Mouse (Mus musculus): ENCODE measurements around the gene Atp6v1g2. TPM values are rescaled to one million over a fixed set of nuclear protein-coding genes. Genes with fewer than 3 reads are reported as not detected.

The Atp6v1g2 gene
- polyA plus RNA-seq (2017; shearing (Covaris generic)), result 4.8 TPM

DNA sequence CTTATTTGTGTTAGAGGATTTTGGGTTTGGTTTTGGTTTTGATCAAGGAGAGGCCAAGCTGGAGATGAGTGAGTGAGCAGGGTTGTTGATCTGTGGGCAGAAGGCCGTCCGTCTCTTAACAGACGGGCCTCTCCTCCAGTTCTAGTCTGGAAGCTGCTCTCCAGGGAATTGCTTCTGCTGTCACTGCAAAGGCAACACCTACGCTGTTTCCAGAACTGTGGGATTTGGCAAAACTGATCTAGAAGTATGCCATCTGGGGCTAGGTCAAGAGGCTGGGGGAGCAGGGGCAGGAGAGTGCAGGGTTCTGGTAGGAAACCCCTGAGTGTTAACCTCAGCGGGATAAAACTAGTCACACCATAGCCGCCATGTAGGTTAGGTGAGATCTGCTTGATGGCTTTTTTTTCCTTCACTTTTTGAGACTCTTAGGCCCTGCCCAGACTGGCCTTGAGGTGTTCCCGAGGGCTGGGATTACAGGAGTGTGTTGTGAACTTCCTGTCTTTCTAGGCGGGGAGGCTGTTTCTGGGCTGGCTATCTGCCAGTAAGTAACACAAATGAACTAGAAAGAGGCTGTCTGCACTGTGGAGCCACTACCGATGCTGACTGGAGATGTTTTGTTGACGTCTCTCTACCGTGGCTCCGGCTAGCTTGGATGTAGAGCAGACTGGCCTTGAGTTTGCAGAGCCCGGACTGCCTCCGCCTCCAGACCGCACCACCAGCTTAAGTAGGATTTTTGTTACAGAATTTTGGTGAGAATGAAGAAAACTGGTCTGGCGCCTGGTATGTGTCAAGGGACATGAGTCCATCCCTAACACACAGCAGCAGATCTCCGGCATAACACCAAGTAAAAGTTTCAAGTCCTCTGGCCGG is at the start of gene Atp6v1g2:
Atp6v1g2 (plus strand) TSS at position 547 of the 867 bp plus-strand sequence.

GRCm38 (mm10) chr17:35187959-35188610 is 45.4 kb upstream of the Atp6v1g2 start, which contains the start of gene Lst1:
Gene Lst1, minus strand, starts transcription at chr17:35188439.

DNA sequence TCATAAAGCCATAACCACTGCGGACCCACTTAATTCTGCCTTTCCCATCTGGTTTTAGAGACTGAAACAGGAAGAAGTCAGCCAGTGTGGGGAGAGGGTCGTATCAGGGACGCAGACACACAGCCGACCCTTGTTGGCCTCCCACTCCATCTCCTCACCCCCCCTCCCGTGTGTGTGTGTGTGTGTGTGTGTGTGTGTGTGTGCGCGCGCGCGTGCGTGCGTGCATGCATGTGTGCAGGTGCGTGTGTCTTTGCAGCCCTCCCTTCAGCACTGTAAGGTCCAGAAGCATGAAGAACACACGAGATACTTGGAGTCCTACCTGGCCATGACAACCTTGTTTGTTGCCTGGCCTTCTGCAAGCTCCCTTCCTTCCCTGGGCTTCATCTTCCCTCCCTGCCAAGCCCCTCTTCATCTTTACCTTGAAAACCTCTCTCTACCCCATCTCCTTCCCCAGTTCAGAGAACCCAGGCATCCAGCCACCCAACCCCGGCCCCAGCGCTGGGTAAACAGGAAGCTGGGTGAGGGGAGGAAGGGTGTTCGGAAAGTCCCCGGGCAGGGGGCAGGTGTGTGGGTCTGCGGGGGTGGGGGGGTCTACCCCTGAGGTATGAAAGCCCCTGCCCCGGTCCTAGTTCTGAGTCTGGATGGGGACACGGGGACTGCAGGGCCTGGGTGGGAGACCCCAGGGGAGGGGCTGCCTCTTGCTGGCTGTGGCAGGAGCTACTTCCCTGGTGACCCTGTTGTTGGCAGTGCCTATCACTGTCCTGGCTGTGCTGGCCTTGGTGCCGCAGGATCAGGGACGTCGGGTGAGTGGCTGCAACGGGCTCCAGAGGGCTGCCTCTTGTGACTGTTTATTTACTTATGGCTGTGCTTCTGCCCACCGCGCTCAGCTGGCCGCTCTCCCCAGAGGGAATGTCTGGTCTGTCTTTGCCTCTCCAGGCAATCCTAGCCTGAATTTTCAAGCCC is 39.3 kb upstream of the Atp6v1g2 start, which contains the start of gene Ltb:
Ltb (plus strand) TSS at position 559 of the 963 bp plus-strand sequence.

DNA sequence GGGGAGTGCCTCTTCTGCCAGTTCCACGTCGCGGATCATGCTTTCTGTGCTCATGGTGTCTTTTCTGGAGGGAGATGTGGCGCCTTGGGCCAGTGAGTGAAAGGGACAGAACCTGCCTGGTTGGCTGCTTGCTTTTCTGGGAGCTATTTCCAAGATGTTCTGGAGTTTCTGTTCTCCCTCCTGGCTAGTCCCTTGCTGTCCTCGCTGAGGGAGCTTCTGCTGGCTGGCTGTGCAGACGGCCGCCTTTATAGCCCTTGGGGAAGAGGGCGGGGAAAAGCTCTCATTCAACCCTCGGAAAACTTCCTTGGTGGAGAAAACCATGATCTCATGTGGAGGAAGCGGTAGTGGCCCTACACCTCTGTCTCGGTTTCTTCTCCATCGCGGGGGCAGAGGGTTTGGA is 31.7 kb upstream of the Atp6v1g2 start, which contains the start of gene Tnf:
Tnf (minus strand) TSS at position 221 of the 400 bp plus-strand sequence.

DNA sequence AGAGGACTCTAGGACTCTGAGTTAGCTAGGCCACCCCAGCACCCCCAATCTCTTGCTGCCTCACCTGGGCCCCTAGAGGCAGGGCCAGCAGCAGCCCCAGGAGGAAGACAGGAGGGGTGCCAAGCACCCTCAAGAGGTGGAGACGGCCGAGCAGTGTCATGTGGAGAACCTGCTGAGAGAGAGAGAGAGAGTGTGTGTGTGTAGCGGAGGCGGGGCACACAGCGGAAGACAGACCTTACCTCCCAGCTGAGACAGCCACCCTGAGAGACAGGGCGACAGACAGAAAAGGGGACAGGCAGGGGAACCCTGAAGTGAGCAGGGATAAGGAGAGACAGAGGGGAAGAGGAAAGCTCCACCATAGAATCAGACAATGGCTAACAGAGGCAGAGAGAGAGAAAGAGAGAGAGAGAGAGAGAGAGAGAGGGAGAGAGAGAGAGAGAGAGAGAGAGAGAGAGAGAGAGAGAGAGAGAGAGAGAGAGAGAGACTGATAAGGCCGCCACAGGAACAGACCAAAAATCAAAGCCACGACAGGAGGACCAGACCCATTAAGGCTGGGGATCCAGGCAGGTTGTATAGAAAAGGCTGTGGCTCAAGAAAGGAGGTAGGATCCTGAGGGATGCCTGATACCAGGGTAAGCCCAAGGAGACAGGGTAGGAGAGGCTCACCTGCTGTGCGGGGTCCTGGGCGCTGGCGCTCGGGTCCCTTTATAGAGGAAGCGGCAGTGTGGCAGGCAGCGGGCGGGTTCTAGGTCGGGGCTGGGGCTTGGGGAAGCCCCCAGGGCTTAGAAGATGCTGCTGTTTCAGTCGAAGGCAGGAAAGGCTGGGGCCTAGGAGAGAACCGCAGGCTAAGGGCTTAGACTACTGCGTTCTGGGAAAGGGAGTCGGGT is 28.7 kb upstream of the Atp6v1g2 start, which contains the start of gene Lta:
Lta (minus strand) TSS at position 858 of the 886 bp plus-strand sequence.

DNA sequence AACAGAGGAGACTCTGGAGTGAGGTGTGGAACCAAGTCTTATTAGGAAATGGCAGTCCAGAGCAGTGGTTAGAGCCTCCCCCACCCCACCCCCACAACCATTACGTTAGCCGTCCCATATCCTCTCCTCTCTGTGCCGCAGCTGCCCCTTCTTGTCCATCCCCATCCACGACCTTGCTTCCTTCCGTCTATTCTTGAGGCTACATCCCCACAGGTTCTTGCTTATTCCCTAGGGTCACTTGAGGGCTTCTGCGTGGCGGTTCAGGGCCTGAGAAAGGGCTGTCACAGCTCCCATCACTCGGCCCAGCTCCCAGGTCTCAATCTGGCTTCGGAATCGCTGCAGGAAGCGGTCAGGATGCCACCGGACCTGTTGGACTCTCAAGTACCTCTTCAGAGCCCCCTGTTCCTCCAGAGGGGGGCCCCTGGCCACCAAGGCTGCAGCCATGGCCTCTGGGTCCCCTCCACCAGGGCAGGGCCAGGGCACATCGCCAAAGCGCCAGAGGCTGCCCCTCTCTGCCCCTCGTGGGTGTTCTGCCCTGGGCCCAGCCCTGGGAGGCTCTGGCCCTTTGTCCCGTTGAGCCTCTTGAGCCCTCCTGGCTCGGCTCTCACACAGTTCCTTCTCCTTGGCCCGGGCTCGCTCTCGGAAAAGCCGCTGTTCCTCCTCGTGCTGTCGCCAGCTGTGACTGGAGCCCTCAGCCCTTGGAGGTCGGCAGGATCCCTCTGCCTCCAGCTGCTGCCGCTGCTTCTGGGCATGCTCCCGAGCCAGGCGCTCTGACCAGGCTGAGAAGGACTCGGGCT is 13.1 kb upstream of the Atp6v1g2 start, which contains the start of gene Gm16181:
Gm16181 (plus strand) TSS at position 679 of the 797 bp plus-strand sequence.

GRCm38 (mm10) chr17:35235614-35236389 is 2.3 kb downstream of the Atp6v1g2 start, which contains the start of gene Nfkbil1:
Gene Nfkbil1, minus strand, starts transcription at chr17:35235792.

DNA sequence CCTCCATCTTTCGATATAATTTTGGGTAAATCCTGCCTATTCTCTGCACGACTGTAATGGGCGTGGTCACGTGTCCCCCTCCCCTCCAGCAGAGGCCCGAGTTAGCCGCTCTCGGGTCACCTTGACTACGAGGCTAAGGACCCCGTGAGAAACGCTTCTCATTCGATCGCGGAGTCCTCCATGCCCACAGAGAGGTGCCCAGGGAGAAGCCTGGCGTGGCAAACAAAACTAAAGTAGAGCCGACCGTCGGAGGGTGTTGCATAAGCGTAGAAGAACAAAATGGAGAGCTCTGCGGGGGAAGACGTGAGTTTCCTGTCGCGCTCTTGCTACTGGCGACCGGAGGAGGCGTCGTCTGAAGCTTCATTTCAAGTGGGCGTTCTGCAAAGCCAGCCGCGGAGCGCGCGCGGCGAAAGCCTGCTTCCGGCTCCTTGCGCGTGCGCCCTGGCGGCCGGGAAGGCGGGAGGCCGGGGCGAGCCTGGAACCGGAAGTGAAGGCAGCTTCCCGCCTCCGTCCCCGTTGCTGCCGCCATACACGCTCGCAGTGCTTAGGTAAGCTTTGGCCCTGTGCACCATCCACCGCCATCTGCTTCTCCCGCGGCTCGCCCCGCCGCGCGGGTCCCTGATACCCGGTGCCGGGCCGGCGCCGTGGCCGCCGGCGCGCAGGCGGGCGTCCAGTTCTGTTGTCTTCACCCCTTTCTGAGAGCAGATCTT is 8.0 kb downstream of the Atp6v1g2 start, which contains the start of gene Ddx39b:
Ddx39b (plus strand) TSS at position 442 of the 710 bp plus-strand sequence.

GRCm38 (mm10) chr17:35262664-35263522 is 29.4 kb downstream of the Atp6v1g2 start, which contains the start of gene H2-D1:
Gene H2-D1, plus strand, starts transcription at chr17:35262730.

Other genes with a start within 250 kb of the Atp6v1g2 start
- 182 TPM for gene Vars, start 232.7 kb upstream of the Atp6v1g2 start, polyA plus RNA-seq (2017; shearing (Covaris generic))
- gene Vwa7, start 217.1 kb upstream of the Atp6v1g2 start, polyA plus RNA-seq (2017; shearing (Covaris generic)), result 0.10 TPM
- not detected for gene Sapcd1, start 205.6 kb upstream of the Atp6v1g2 start, polyA plus RNA-seq (2017; shearing (Covaris generic))
- gene Msh5, start 186.9 kb upstream of the Atp6v1g2 start, polyA plus RNA-seq (2017; shearing (Covaris generic)), result 2.2 TPM
- gene Clic1, start 183.7 kb upstream of the Atp6v1g2 start, polyA plus RNA-seq (2017; shearing (Covaris generic)), result 305 TPM
- gene Ddah2, start 174.6 kb upstream of the Atp6v1g2 start, polyA plus RNA-seq (2017; shearing (Covaris generic)), result 1.00 TPM
- gene Ly6g6c, start 168.3 kb upstream of the Atp6v1g2 start, polyA plus RNA-seq (2017; shearing (Covaris generic)), result not detected
- gene Mpig6b, start 167.5 kb upstream of the Atp6v1g2 start, polyA plus RNA-seq (2017; shearing (Covaris generic)), result not detected
- not detected for gene Ly6g6e, start 156.8 kb upstream of the Atp6v1g2 start, polyA plus RNA-seq (2017; shearing (Covaris generic))
- gene Ly6g6d, start 155.6 kb upstream of the Atp6v1g2 start, polyA plus RNA-seq (2017; shearing (Covaris generic)), result not detected
- gene Ly6g6f, start 148.1 kb upstream of the Atp6v1g2 start, polyA plus RNA-seq (2017; shearing (Covaris generic)), result not detected
- gene Abhd16a, start 144.4 kb upstream of the Atp6v1g2 start, polyA plus RNA-seq (2017; shearing (Covaris generic)), result 88.6 TPM
- gene Ly6g5c, start 125.4 kb upstream of the Atp6v1g2 start, polyA plus RNA-seq (2017; shearing (Covaris generic)), result not detected
- gene Ly6g5b, start 118.2 kb upstream of the Atp6v1g2 start, polyA plus RNA-seq (2017; shearing (Covaris generic)), result 2.1 TPM
- gene Gpank1, start 112.2 kb upstream of the Atp6v1g2 start, polyA plus RNA-seq (2017; shearing (Covaris generic)), result 43.9 TPM
- gene Csnk2b, start 111.6 kb upstream of the Atp6v1g2 start, polyA plus RNA-seq (2017; shearing (Covaris generic)), result 190 TPM
- gene D17H6S53E, start 107.3 kb upstream of the Atp6v1g2 start, polyA plus RNA-seq (2017; shearing (Covaris generic)), result 0.75 TPM
- not detected for gene Apom, start 101.6 kb upstream of the Atp6v1g2 start, polyA plus RNA-seq (2017; shearing (Covaris generic))
- gene Bag6, start 98.5 kb upstream of the Atp6v1g2 start, polyA plus RNA-seq (2017; shearing (Covaris generic)), result 75.1 TPM
- 38.6 TPM for gene Prrc2a, start 68.8 kb upstream of the Atp6v1g2 start, polyA plus RNA-seq (2017; shearing (Covaris generic))
- not detected for gene Aif1, start 57.6 kb upstream of the Atp6v1g2 start, polyA plus RNA-seq (2017; shearing (Covaris generic))
- 1.6 TPM for gene Lst1, start 45.2 kb upstream of the Atp6v1g2 start, polyA plus RNA-seq (2017; shearing (Covaris generic))
- gene Ltb, start 39.2 kb upstream of the Atp6v1g2 start, polyA plus RNA-seq (2017; shearing (Covaris generic)), result 849 TPM
- gene Tnf, start 31.7 kb upstream of the Atp6v1g2 start, polyA plus RNA-seq (2017; shearing (Covaris generic)), result 107 TPM
- 42.5 TPM for gene Lta, start 28.3 kb upstream of the Atp6v1g2 start, polyA plus RNA-seq (2017; shearing (Covaris generic))
- not detected for gene Gm16181, start 12.8 kb upstream of the Atp6v1g2 start, polyA plus RNA-seq (2017; shearing (Covaris generic))
- gene Nfkbil1, start 2.1 kb downstream of the Atp6v1g2 start, polyA plus RNA-seq (2017; shearing (Covaris generic)), result 18.7 TPM
- 170 TPM for gene Ddx39b, start 8.1 kb downstream of the Atp6v1g2 start, polyA plus RNA-seq (2017; shearing (Covaris generic))
- 6,438 TPM for gene H2-D1, start 29.1 kb downstream of the Atp6v1g2 start, polyA plus RNA-seq (2017; shearing (Covaris generic))
- 0.26 TPM for gene H2-Q1, start 86.7 kb downstream of the Atp6v1g2 start, polyA plus RNA-seq (2017; shearing (Covaris generic))
- gene H2-Q2, start 108.6 kb downstream of the Atp6v1g2 start, polyA plus RNA-seq (2017; shearing (Covaris generic)), result 47.9 TPM
- gene H2-Q4, start 146.0 kb downstream of the Atp6v1g2 start, polyA plus RNA-seq (2017; shearing (Covaris generic)), result 69.3 TPM
- gene H2-Q6, start 191.2 kb downstream of the Atp6v1g2 start, polyA plus RNA-seq (2017; shearing (Covaris generic)), result 1,046 TPM
- 2,635 TPM for gene H2-Q7, start 205.5 kb downstream of the Atp6v1g2 start, polyA plus RNA-seq (2017; shearing (Covaris generic))
- gene H2-Q10, start 236.4 kb downstream of the Atp6v1g2 start, polyA plus RNA-seq (2017; shearing (Covaris generic)), result 121 TPM